Mouse (Mus musculus): Measurements from ENCODE around the gene Bicc1. TPM values are rescaled to one million over a fixed set of nuclear protein-coding genes. Genes with fewer than 3 reads are reported as not detected.

The Bicc1 gene
- polyA plus RNA-seq, 1 experiment from 2014 or later, result 5.2 TPM

DNA sequence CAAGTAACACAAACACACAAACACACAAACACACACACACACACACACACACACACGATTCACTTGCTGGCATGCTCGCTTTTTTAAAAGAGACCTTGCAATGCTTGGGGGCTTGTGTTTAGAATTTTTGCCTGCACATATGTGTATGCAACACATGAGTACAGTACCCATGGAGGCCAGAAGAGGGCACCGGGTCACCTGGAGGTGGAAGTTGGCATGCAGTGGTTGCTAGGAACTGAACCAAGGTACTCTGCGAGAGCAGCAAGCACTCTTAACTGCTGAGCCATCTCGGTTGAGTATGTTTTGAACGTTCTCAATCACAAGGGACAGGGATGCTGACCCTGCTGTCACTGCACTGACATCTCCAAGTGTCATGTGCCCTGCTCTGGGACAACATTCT is 5.9 kb downstream of the Bicc1 start:
- no peaks in the 10 kb centered on the region for H3K9me3 ChIP-seq
- H3K4me3 ChIP-seq, result no peak overlapping the region
- peaks cover 17% of the 10 kb centered on the region for H3K27me3 ChIP-seq (replicated peaks; ENCODE audit: low read depth, poor library complexity, severe bottlenecking)
- H3K4me1 ChIP-seq, result peaks cover 4% of the 10 kb centered on the region
- H3K36me3 ChIP-seq (replicated peaks), result no peaks in the 10 kb centered on the region
- no peak for DNase-seq (ENCODE audit: low spot score)
- no peak overlapping the region for H3K27ac ChIP-seq (replicated peaks)
- 89% methylated on average over 6 of the region's 6 CpGs for WGBS

DNA sequence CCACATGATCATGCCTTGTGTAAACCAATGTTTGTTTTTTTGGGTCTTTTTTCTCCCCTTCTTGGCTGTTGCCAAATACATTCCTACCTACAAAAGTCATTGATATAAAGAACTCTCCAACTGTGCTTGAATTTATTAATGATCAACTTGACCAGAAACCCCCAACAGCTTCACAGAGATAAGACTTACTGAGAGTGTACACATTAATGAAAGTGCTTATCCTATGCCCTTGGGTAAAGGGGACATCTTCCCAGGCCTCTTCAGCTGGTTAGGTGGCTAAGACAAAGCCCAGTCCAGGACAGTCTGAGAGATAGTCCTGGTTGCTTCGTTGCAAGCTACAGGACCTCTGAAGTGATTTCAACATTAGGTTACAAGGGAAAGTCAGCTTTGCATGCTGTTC is 6.4 kb downstream of the Bicc1 start:
- WGBS, result 84% methylated on average over 1 of the region's 1 CpGs
- H3K27me3 ChIP-seq (replicated peaks; ENCODE audit: low read depth, poor library complexity, severe bottlenecking), result peaks cover 12% of the 10 kb centered on the region
- H3K9me3 ChIP-seq, result no peaks in the 10 kb centered on the region
- no peaks in the 10 kb centered on the region for H3K36me3 ChIP-seq (replicated peaks)
- no peak for DNase-seq (ENCODE audit: low spot score)
- H3K4me1 ChIP-seq, result no peaks in the 10 kb centered on the region
- no peak overlapping the region for H3K27ac ChIP-seq (replicated peaks)
- no peak overlapping the region for H3K4me3 ChIP-seq

DNA sequence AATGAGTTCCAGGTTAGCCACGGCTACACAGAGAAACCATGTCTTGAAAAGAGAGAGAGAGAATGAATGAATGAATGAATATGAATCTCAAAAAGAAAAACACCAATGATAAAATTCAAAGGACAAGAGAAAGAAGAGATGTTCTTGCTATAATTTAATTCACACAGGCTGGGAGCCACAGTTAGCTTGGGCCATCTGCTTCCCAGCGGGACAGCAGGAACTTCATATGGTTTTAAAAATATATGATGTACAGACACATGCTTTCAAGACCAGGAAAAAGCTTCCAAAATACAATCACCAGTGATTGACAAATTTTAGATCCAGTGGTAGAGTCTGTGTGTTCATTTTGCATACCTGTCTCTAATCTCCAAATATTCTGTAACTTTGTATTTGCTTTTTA is 9.0 kb downstream of the Bicc1 start:
- no peaks in the 10 kb centered on the region for H3K27me3 ChIP-seq (replicated peaks; ENCODE audit: low read depth, poor library complexity, severe bottlenecking)
- WGBS, result 89% methylated on average over 2 of the region's 2 CpGs
- H3K9me3 ChIP-seq, result no peaks in the 10 kb centered on the region
- no peak overlapping the region for H3K27ac ChIP-seq (replicated peaks)
- H3K36me3 ChIP-seq (replicated peaks), result no peaks in the 10 kb centered on the region
- DNase-seq (ENCODE audit: low spot score), result no peak
- peaks cover 5% of the 10 kb centered on the region; the same call in 1 of the 2 replicates for H3K4me1 ChIP-seq
- H3K4me3 ChIP-seq, result no peak overlapping the region

DNA sequence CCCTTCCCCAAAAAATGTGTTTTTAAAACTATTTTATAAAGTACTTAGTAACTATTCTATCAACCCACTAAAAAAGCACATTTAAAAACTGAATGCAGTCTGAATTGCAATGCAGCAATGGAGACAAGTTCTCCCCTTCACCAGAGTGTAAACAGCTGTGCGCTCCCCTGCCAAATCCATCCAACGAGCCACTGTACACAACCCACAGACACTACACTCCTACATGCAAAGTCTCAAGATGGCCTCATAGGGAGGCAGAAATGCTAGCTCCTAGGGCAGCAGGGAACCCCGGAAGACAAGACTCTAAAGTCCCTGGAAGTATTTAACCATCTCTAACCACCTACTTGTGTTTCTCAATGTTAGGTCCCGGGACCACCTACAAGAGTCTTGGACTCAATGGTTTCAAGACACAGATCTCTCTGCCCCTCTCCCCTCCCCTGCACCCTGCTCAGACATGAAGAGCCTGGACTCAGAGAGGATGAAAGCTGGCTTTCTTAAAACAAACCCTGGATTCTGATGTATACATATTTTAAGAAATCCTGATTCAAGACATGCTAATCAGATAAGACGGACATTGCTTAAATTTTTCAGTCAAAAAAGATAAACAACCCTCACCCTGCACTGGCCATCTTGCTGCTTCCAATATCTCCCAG is 10.4 kb downstream of the Bicc1 start:
- Histone ChIP-seq H3K4me1 (peaks cover 5% of the 10 kb centered on the region; the same call in 1 of the 2 replicates), H3K4me3 (no peak overlapping the region), H3K27me3 (replicated peaks; ENCODE audit: low read depth, poor library complexity, severe bottlenecking) (no peaks in the 10 kb centered on the region), H3K27ac (replicated peaks) (no peak overlapping the region), H3K9me3 (no peaks in the 10 kb centered on the region), H3K36me3 (replicated peaks) (no peaks in the 10 kb centered on the region)
- 89% methylated on average over 5 of the region's 5 CpGs for WGBS
- DNase-seq (ENCODE audit: low spot score), result no peak

DNA sequence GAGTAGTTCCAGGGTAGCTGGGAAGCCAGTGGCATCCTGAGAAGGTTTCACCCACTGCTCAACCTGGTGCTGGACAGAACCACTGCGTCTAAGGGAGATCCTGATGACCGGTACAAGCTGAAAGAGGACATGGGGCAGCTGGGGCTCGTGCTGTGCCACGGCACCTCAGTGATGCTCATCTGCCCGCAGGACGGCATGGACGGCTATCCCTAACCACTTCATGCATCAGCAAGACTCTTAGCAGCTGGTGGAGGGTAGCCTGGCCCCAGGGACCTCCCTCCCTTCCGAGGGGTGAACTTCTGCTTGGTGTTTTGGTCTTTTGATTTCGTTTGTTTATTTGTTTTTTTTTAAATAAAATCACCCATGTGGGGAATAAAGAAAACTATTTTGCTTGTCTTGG is 11.3 kb downstream of the Bicc1 start:
- Histone ChIP-seq H3K27me3 (replicated peaks; ENCODE audit: low read depth, poor library complexity, severe bottlenecking) (no peaks in the 10 kb centered on the region), H3K27ac (replicated peaks) (no peak overlapping the region), H3K36me3 (replicated peaks) (no peaks in the 10 kb centered on the region), H3K9me3 (0 out of 2 replicates have a peak, but pooled peaks cover 2% of the 10 kb centered on the region), H3K4me1 (peaks cover 5% of the 10 kb centered on the region; the same call in 1 of the 2 replicates), H3K4me3 (no peak overlapping the region)
- DNase-seq (ENCODE audit: low spot score), result no peak
- WGBS, result 90% methylated on average over 9 of the region's 9 CpGs

DNA sequence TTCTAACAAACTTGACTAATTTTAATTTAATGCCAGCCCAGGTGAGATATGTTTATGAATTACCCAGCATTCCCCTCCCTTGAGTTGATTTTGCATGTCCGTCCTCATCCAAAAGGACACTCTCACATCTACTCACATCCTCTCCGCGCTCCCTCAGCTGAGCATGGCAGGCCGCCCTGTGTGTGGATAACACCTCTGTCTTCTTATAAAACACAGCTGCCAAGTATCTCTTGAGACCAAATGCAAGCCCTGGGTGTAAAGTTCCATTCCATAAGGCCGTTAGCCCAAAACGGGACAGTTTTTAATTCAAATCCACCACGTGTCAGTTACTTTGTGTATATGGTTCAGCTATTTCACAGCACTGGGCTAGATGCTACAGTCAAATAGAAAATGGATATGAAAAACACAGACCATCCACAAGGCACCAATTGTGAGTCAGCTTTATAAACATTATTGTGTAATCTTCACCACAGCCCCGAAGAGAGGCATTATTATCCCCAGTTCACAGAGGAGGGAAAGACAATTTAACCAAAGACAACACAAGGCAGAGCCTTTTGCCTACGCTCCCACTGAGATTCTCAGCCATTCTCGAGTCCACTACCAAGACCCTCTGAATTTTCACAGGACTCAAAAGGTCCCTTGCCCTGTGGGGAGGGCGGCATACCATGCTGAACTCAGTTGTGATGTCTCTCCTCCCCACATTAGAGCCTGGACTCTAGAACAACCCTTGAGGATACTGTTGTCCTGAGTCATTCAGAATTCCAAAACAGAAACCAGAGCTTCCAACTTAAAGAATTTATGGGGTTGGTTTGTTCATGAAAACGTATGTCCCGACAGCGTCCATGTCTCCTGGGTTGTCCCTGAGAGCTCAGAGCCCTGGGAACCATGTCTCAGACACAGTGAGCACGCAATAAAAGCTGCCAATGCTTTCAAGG is 12.6 kb downstream of the Bicc1 start:
- H3K27me3 ChIP-seq (replicated peaks; ENCODE audit: low read depth, poor library complexity, severe bottlenecking), result no peaks in the 10 kb centered on the region
- WGBS, result 91% methylated on average over 15 of the region's 15 CpGs
- no peak overlapping the region for H3K4me3 ChIP-seq

DNA sequence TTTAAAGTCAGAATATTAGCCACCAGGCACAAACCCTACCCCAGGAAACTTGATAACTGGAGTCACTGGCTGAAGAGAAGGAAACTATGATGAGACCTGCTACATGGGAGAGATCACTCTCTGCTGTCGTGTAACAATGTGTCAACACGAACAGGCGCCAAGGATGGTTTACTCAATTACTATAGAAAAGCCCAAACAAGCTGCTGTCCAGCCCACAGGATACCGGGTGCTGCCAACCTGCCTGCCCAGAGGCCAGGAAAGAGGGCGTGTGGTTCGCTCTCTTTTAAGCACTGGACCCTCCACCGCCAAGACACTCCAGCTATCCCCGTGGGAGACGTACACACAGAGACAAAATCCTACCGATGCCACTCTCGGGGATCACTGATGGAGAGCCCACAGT is 13.7 kb downstream of the Bicc1 start:
- H3K27me3 ChIP-seq (replicated peaks; ENCODE audit: low read depth, poor library complexity, severe bottlenecking), result no peaks in the 10 kb centered on the region
- no peaks in the 10 kb centered on the region for H3K36me3 ChIP-seq (replicated peaks)
- 0 out of 2 replicates have a peak, but pooled peaks cover 3% of the 10 kb centered on the region for H3K9me3 ChIP-seq
- WGBS, result 75% methylated on average over 11 of the region's 11 CpGs
- H3K27ac ChIP-seq (replicated peaks), result no peak overlapping the region
- H3K4me3 ChIP-seq, result no peak overlapping the region
- peaks cover 5% of the 10 kb centered on the region; the same call in 1 of the 2 replicates for H3K4me1 ChIP-seq
- DNase-seq (ENCODE audit: low spot score), result no peak

More for the DNA sequence above, 12.6 kb downstream of the Bicc1 start:
- DNase-seq (ENCODE audit: low spot score), result no peak
- Histone ChIP-seq H3K9me3 (0 out of 2 replicates have a peak, but pooled peaks cover 3% of the 10 kb centered on the region), H3K36me3 (replicated peaks) (no peaks in the 10 kb centered on the region), H3K27ac (replicated peaks) (no peak overlapping the region), H3K4me1 (peaks cover 5% of the 10 kb centered on the region; the same call in 1 of the 2 replicates)

DNA sequence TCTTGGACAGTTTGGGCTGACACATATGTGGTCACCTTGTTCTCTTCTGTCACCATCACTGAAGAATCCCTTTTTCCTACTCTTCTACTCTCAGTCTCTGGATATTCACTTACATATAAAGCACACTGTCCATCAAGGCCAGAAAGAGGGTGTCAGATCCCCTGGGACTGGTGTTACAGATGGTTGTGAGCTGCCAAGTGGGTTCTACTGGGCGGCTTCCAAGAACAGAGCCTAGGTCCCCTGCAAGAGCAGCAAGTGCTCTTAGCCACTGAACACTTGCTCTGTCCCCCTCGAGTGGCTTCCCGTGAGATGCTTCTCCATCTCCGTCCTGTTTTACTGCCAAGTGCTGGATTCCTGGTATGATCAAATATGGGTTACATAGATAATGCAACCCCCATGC is 15.3 kb downstream of the Bicc1 start:
- WGBS, result 90% methylated on average over 4 of the region's 4 CpGs
- Histone ChIP-seq H3K9me3 (0 out of 2 replicates have a peak, but pooled peaks cover 3% of the 10 kb centered on the region), H3K27me3 (replicated peaks; ENCODE audit: low read depth, poor library complexity, severe bottlenecking) (no peaks in the 10 kb centered on the region), H3K27ac (replicated peaks) (no peak overlapping the region), H3K4me1 (peaks cover 5% of the 10 kb centered on the region; the same call in 1 of the 2 replicates), H3K36me3 (replicated peaks) (no peaks in the 10 kb centered on the region), H3K4me3 (no peak overlapping the region)
- DNase-seq (ENCODE audit: low spot score), result no peak

DNA sequence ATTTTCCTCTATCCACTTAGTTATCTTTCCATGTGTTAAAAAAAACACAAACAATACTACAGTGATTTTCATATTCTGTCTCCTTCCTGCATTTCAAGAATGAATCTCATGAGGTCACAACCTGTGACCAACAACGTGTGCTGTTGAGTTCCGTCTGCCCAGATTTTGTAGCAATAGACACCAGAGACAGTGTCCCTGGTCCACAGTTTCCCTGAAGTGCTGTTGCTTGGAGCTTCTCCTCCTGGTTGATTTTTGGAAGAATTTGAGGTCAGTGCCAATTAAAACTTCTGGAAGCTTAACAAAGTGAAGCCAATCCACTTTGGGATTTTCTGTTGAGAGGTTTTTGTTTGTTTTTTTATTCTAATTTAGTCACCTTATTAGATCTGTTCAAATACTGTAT is 16.9 kb downstream of the Bicc1 start:
- Histone ChIP-seq H3K4me3 (no peak overlapping the region), H3K27me3 (replicated peaks; ENCODE audit: low read depth, poor library complexity, severe bottlenecking) (no peaks in the 10 kb centered on the region), H3K4me1 (peaks cover 19% of the 10 kb centered on the region), H3K27ac (replicated peaks) (no peak overlapping the region), H3K9me3 (0 out of 2 replicates have a peak, but pooled peaks cover 3% of the 10 kb centered on the region), H3K36me3 (replicated peaks) (no peaks in the 10 kb centered on the region)
- DNase-seq (ENCODE audit: low spot score), result no peak
- WGBS, result 87% methylated on average over 2 of the region's 2 CpGs

DNA sequence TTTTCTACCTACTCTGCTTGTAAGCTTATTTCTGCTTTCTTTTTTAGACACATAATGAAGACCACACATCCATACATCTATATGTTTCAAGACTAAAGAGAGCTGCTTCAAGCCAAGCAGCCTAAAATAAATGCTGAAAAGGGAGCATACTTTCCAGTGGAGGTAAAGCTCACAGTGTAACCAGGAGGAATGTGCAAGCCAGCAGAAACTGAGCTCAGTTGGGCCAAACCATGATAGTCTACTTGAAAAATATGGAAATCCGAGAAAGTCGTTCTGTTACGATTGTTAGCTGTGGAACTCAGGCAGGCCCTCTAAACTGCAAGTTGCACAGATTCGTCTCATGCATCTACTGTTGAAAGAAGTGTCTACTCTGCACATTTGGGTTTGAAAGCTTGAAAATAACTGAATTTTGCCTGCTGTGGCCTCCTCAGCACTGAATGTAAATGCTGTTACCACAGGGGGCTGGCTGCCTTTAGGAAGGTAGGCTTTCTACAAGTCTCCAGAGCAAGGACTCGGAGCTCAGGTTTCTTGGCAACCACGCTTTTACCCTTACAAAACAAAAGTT is 19.1 kb downstream of the Bicc1 start:
- Histone ChIP-seq H3K4me3 (no peak overlapping the region), H3K27me3 (replicated peaks; ENCODE audit: low read depth, poor library complexity, severe bottlenecking) (no peaks in the 10 kb centered on the region), H3K36me3 (replicated peaks) (no peaks in the 10 kb centered on the region), H3K27ac (replicated peaks) (no peak overlapping the region), H3K4me1 (peaks cover 22% of the 10 kb centered on the region), H3K9me3 (0 out of 2 replicates have a peak, but pooled peaks cover 3% of the 10 kb centered on the region)
- DNase-seq (ENCODE audit: low spot score), result no peak
- 80% methylated on average over 6 of the region's 6 CpGs for WGBS

DNA sequence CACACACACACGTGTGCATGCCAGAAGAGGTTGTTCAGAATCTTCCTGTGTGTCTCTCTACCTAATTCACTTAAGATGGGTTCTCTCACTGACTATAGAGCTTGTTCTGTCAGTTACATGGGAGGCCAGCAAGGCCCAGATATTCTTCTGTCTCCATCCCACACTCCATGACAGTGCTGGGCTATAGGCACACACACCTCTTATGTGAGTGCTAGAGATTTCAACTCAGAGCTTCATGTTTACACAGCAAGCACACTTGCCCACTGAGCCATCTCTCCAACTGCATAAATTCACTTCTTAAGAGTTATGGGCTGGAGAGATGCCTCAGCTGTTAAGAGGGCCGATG is 20.7 kb downstream of the Bicc1 start:
- Histone ChIP-seq H3K4me1 (peaks cover 29% of the 10 kb centered on the region), H3K36me3 (replicated peaks) (no peaks in the 10 kb centered on the region), H3K4me3 (no peak overlapping the region), H3K27me3 (replicated peaks; ENCODE audit: low read depth, poor library complexity, severe bottlenecking) (no peaks in the 10 kb centered on the region), H3K9me3 (0 out of 2 replicates have a peak, but pooled peaks cover 3% of the 10 kb centered on the region), H3K27ac (replicated peaks) (no peak overlapping the region)
- DNase-seq (ENCODE audit: low spot score), result no peak
- WGBS, result 93% methylated on average over 2 of the region's 2 CpGs

DNA sequence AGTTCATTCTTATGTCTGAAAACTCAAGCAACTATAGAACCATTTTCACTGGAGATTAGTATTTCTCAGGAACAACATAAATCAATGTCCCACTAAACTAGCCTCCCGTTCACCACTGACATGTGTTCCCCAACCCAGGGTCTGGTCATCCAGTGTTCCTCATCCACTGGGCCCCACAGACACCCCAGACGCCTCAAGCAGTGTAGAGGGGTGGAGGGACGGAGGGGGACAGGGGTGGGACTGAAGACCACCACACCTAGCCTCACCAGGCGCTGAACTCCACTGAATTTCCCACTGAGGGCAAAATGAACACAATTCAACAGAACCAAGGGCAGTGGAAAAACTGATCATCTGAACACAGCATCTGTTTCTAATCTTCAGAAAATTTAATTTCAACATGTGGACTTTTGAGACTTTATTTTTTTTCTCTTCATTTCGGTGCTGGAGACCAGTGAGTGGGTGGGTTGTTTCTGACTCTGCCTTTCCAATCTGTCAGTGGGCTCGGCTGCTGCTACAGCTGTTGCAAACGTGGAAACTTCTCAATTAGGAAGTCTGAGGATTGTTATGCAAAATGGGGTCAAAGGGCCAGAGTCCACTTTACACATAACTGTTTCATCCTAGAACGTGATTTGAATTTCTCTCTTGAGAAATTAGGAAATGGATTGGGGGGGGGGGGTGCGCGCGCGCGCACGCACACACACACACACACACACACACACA is 21.2 kb downstream of the Bicc1 start:
- Histone ChIP-seq H3K27ac (replicated peaks) (0 out of 2 replicates have a peak overlapping the region, but pooled peaks have one; percentile 63), H3K36me3 (replicated peaks) (no peaks in the 10 kb centered on the region), H3K4me3 (no peak overlapping the region), H3K9me3 (0 out of 2 replicates have a peak, but pooled peaks cover 2% of the 10 kb centered on the region), H3K27me3 (replicated peaks; ENCODE audit: low read depth, poor library complexity, severe bottlenecking) (no peaks in the 10 kb centered on the region), H3K4me1 (peaks cover 29% of the 10 kb centered on the region)
- 72% methylated on average over 14 of the region's 14 CpGs for WGBS
- DNase-seq (ENCODE audit: low spot score), result no peak
